Mouse (Mus musculus): ENCODE data around the gene Mrpl47. TPM values are rescaled to one million over a fixed set of nuclear protein-coding genes. Genes with fewer than 3 reads are reported as not detected.
"Not testable (repeated sequence)": the region's sequence is repeated elsewhere in the genome, so short reads cannot be mapped to it uniquely, and the experiment has no call there.

Gene Mrpl47
- polyA plus RNA-seq, 1 experiment from 2014 or later: 41.2 TPM

DNA sequence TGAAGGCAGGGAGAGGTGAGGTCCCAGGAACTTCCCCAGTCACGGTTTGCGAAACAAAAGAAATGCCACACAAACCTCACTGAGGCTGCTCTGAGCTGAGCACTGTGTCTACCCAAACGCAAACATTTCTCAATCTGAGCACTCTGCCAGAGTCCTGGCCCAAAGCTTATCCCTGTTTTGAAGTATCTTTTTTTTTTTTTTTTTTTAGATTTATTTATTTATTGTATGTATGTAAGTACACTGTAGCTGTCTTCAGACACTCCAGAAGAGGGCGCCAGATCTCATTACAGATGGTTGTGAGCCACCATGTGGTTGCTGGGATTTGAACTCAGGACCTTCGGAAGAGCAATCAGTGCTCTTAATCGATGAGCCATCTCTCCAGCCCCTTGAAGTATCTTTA, 33.4 kb downstream of the Mrpl47 start:
- ATAC-seq (replicated peaks; ENCODE audit: insufficient number of reproducible peaks, low FRiP score, low TSS enrichment); H3K27me3 ChIP-seq (ENCODE audit: control insufficient read depth, insufficient read depth, low read length); H3K9ac ChIP-seq (ENCODE audit: low read depth, low read length); H3K27ac ChIP-seq (ENCODE audit: low read depth, low read length); H3K36me3 ChIP-seq (ENCODE audit: control insufficient read depth, insufficient read depth, low read length); H3K9me3 ChIP-seq (replicated peaks; ENCODE audit: control insufficient read depth, low read length); H3K4me2 ChIP-seq; H3K4me3 ChIP-seq (ENCODE audit: low read depth, low read length); H3K4me1 ChIP-seq (ENCODE audit: control insufficient read depth, insufficient read depth, low read length): not testable (repeated sequence)
- 84% methylated on average over 6 of the region's 6 CpGs for WGBS (ENCODE audit: insufficient replicate concordance)

DNA sequence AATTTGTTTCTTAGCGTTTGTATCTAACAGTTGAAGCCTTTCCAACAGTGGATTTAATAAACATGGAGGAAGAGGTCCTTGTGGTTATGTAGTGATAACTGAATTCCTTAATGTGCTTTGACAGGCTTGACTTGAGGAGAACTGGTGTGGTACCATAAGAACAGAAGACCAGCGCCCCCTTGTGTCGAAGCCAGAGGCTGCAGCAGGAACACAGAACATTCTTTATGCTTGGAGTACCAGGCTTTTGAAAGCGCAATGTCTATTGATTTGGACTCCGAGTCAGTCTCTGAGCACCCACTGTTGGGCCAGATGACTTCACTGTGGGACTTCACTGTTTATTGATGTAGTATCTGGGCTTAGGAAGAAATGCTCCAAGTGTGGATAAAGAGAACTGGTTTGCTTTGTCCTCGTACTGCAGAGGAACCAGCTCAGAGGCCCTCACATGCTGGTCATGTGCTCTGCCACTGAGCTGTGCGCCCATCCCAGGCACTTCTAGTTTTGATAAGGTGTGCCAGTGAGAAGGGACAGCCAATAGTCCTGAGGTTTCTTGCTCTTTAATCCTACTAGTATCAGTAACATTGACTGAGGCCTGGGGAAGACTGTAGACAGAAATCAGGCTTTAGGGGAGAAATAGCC, 39.1 kb downstream of the Mrpl47 start:
- Histone ChIP-seq H3K9me3 (replicated peaks; ENCODE audit: control insufficient read depth, low read length) (no peaks in the 10 kb centered on the region), H3K4me2 (no peak overlapping the region), H3K36me3 (ENCODE audit: control insufficient read depth, insufficient read depth, low read length) (no peaks in the 10 kb centered on the region), H3K4me1 (ENCODE audit: control insufficient read depth, insufficient read depth, low read length) (no peaks in the 10 kb centered on the region), H3K27ac (ENCODE audit: low read depth, low read length) (no peak overlapping the region), H3K9ac (ENCODE audit: low read depth, low read length) (0 out of 2 replicates have a peak overlapping the region, but pooled peaks have one; percentile 43), H3K27me3 (ENCODE audit: control insufficient read depth, insufficient read depth, low read length) (no peaks in the 10 kb centered on the region), H3K4me3 (ENCODE audit: low read depth, low read length) (no peak overlapping the region)
- 37% methylated on average over 7 of the region's 7 CpGs for WGBS (ENCODE audit: insufficient replicate concordance)
- no peak for ATAC-seq (replicated peaks; ENCODE audit: insufficient number of reproducible peaks, low FRiP score, low TSS enrichment)

DNA sequence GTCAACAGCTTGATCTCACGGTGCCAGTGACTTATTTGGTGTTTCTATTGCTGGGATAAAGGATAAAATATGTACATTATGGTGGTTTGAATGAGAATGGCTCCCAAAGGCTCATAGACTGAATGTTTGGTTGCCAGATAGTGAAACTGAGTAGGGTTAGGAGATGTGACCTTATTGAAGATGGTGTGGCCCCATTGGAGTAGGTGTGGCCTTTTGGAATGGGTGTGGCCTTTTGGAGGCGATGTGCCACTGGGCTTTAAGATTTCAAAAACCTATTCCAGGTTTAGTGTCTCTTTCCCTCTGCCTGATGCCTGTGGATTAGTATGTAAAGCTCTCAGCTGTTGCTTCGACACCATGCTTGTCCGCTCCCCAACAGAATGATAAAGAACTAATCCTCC, 41.8 kb downstream of the Mrpl47 start:
- Histone ChIP-seq H3K4me3 (ENCODE audit: low read depth, low read length) (no peak overlapping the region), H3K9me3 (replicated peaks; ENCODE audit: control insufficient read depth, low read length) (no peaks in the 10 kb centered on the region), H3K27ac (ENCODE audit: low read depth, low read length) (no peak overlapping the region), H3K4me2 (no peak overlapping the region), H3K36me3 (ENCODE audit: control insufficient read depth, insufficient read depth, low read length) (no peaks in the 10 kb centered on the region), H3K4me1 (ENCODE audit: control insufficient read depth, insufficient read depth, low read length) (no peaks in the 10 kb centered on the region), H3K9ac (ENCODE audit: low read depth, low read length) (no peak overlapping the region), H3K27me3 (ENCODE audit: control insufficient read depth, insufficient read depth, low read length) (no peaks in the 10 kb centered on the region)
- 84% methylated on average over 4 of the region's 4 CpGs for WGBS (ENCODE audit: insufficient replicate concordance)
- no peak for ATAC-seq (replicated peaks; ENCODE audit: insufficient number of reproducible peaks, low FRiP score, low TSS enrichment)

DNA sequence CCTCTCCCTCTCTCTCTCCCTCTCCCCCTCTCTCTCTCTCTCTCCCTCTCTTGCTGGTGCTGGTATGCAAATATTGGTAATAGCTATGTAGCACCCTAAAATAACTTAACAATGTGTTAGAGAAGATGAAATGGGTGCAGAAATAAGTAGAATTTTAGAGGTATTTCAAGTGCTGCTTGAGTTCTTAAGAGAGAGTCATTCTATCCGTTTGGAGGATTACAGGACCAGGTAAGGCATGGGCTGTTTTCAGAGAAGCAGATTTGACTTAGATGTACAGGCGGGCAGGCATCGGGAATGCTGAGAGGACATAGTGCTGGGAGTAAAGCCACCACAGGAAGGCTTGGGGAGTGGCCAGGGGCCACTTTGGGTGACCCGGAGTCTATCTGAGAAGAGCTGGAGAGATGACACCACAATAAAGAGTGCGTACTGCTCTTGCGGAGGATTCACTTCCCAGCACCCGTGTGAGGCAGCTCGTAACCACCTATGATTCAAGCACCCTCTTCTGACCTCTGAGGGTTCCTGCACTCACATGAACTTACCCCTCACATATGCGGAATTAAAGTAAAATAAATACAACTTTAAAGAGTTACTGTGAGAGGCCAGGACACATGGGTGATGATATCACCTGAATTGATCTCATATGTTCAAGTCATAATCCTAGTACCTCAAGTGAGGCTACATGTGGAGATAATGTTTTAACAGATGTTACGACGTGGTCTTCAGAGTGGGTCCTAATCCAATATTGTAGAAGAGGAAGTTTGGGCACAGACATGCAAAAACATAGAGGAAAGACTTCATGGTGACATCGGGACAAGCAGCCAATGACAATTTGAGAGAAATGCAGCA, 42.4 kb downstream of the Mrpl47 start:
- no peak overlapping the region for H3K4me2 ChIP-seq
- no peak overlapping the region for H3K4me3 ChIP-seq (ENCODE audit: low read depth, low read length)
- no peaks in the 10 kb centered on the region for H3K4me1 ChIP-seq (ENCODE audit: control insufficient read depth, insufficient read depth, low read length)
- ATAC-seq (replicated peaks; ENCODE audit: insufficient number of reproducible peaks, low FRiP score, low TSS enrichment): no peak
- no peaks in the 10 kb centered on the region for H3K27me3 ChIP-seq (ENCODE audit: control insufficient read depth, insufficient read depth, low read length)
- no peaks in the 10 kb centered on the region for H3K36me3 ChIP-seq (ENCODE audit: control insufficient read depth, insufficient read depth, low read length)
- WGBS (ENCODE audit: insufficient replicate concordance): 71% methylated on average over 12 of the region's 12 CpGs
- no peak overlapping the region for H3K9ac ChIP-seq (ENCODE audit: low read depth, low read length)
- H3K9me3 ChIP-seq (replicated peaks; ENCODE audit: control insufficient read depth, low read length): no peaks in the 10 kb centered on the region
- H3K27ac ChIP-seq (ENCODE audit: low read depth, low read length): no peak overlapping the region

DNA sequence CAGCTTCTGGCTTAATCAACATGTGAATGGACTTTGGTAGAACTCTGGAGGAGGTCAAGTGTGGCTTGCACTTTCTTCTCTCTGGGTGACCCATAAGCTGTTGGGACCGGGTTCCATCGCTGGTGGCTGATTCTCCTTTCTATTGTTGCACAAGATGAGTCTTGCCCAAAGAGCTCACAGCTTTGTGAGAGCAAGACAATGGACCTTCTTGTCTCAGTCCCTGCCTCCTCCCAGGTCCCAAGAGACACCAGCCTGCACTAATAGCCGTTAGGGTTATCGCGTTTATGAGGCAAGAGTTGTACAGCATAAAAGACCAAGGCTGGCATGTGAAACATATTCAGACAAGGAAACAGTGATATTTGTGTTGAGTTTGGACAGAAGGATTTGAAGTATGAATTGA, 43.2 kb downstream of the Mrpl47 start:
- WGBS (ENCODE audit: insufficient replicate concordance): 76% methylated on average over 5 of the region's 5 CpGs
- no peaks in the 10 kb centered on the region for H3K4me1 ChIP-seq (ENCODE audit: control insufficient read depth, insufficient read depth, low read length)
- H3K27me3 ChIP-seq (ENCODE audit: control insufficient read depth, insufficient read depth, low read length): no peaks in the 10 kb centered on the region
- no peak overlapping the region for H3K27ac ChIP-seq (ENCODE audit: low read depth, low read length)
- no peak overlapping the region for H3K9ac ChIP-seq (ENCODE audit: low read depth, low read length)
- H3K9me3 ChIP-seq (replicated peaks; ENCODE audit: control insufficient read depth, low read length): no peaks in the 10 kb centered on the region
- H3K4me3 ChIP-seq (ENCODE audit: low read depth, low read length): no peak overlapping the region
- no peak for ATAC-seq (replicated peaks; ENCODE audit: insufficient number of reproducible peaks, low FRiP score, low TSS enrichment)
- H3K4me2 ChIP-seq: no peak overlapping the region
- H3K36me3 ChIP-seq (ENCODE audit: control insufficient read depth, insufficient read depth, low read length): no peaks in the 10 kb centered on the region

DNA sequence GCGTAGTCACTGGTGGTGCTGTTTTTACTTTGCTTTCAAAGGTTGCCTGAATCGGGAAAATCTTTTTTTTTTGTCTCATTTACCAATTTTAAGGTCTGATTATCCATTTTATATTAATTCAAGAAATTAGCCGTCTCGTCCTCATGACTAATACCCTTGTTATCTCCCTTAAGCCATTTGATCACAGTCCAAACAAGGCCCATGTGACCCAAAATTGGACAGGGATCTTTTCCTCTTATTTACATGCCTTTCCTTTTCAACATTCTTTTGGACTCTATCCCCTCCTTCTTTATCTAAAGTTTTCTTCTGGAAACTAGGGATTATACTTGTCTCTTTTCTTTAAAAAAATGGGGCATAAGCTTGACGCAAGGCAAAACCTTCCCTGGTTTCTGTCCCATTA, 45.6 kb downstream of the Mrpl47 start:
- H3K4me1 ChIP-seq (ENCODE audit: control insufficient read depth, insufficient read depth, low read length): no peaks in the 10 kb centered on the region
- no peak overlapping the region for H3K27ac ChIP-seq (ENCODE audit: low read depth, low read length)
- no peaks in the 10 kb centered on the region for H3K9me3 ChIP-seq (replicated peaks; ENCODE audit: control insufficient read depth, low read length)
- H3K36me3 ChIP-seq (ENCODE audit: control insufficient read depth, insufficient read depth, low read length): no peaks in the 10 kb centered on the region
- ATAC-seq (replicated peaks; ENCODE audit: insufficient number of reproducible peaks, low FRiP score, low TSS enrichment): no peak
- H3K27me3 ChIP-seq (ENCODE audit: control insufficient read depth, insufficient read depth, low read length): no peaks in the 10 kb centered on the region
- no peak overlapping the region for H3K4me3 ChIP-seq (ENCODE audit: low read depth, low read length)
- no peak overlapping the region for H3K4me2 ChIP-seq
- no peak overlapping the region for H3K9ac ChIP-seq (ENCODE audit: low read depth, low read length)
- 65% methylated on average over 5 of the region's 5 CpGs for WGBS (ENCODE audit: insufficient replicate concordance)

DNA sequence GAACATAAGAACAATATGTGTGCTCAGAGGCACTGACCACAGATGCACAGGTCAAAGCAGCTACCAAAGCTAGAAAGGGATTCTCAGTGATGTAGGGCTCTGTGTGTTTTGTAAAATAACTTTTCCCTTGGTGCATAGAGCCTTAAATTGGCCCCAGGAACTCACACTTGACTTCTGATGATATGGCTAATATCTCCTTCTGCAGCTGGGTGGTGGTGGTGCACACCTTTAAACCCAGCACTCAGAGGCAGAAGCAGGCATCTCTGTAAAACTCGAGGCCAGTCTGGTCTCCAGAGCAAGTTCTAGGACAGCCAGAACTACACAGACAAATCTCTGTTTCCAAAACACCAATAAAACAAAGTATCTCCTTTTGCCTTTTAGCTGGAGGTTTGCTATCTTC, 46.5 kb downstream of the Mrpl47 start:
- no peaks in the 10 kb centered on the region for H3K4me1 ChIP-seq (ENCODE audit: control insufficient read depth, insufficient read depth, low read length)
- no peaks in the 10 kb centered on the region for H3K36me3 ChIP-seq (ENCODE audit: control insufficient read depth, insufficient read depth, low read length)
- H3K27ac ChIP-seq (ENCODE audit: low read depth, low read length): no peak overlapping the region
- no peak overlapping the region for H3K4me3 ChIP-seq (ENCODE audit: low read depth, low read length)
- H3K27me3 ChIP-seq (ENCODE audit: control insufficient read depth, insufficient read depth, low read length): no peaks in the 10 kb centered on the region
- WGBS (ENCODE audit: insufficient replicate concordance): 48% methylated on average over 1 of the region's 1 CpGs
- H3K4me2 ChIP-seq: no peak overlapping the region
- ATAC-seq (replicated peaks; ENCODE audit: insufficient number of reproducible peaks, low FRiP score, low TSS enrichment): no peak
- no peak overlapping the region for H3K9ac ChIP-seq (ENCODE audit: low read depth, low read length)
- H3K9me3 ChIP-seq (replicated peaks; ENCODE audit: control insufficient read depth, low read length): no peaks in the 10 kb centered on the region

DNA sequence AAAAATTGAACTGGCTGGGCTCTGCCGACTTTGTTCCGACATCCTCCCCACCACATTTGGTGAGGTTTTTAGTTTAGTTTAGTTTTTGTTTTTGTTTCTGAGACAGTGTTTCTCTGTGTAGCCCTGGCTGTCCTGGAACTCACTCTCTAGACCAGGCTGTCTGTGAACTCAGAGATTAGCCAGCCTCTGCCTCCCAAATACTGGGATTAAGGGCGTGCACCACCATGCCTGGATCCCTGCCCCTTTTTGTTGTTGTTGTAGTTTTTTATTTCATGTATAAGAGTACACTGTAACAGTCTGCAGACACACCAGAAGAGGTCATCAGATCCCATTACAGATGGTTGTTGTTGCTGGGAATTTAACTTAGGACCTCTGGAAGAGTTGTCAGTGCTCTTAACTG, 47.4 kb downstream of the Mrpl47 start:
- Histone ChIP-seq H3K9me3 (replicated peaks; ENCODE audit: control insufficient read depth, low read length) (no peaks in the 10 kb centered on the region), H3K27me3 (ENCODE audit: control insufficient read depth, insufficient read depth, low read length) (no peaks in the 10 kb centered on the region), H3K27ac (ENCODE audit: low read depth, low read length) (no peak overlapping the region), H3K4me1 (ENCODE audit: control insufficient read depth, insufficient read depth, low read length) (no peaks in the 10 kb centered on the region), H3K4me3 (ENCODE audit: low read depth, low read length) (no peak overlapping the region), H3K4me2 (no peak overlapping the region), H3K36me3 (ENCODE audit: control insufficient read depth, insufficient read depth, low read length) (no peaks in the 10 kb centered on the region), H3K9ac (ENCODE audit: low read depth, low read length) (no peak overlapping the region)
- no peak for ATAC-seq (replicated peaks; ENCODE audit: insufficient number of reproducible peaks, low FRiP score, low TSS enrichment)
- 81% methylated on average over 3 of the region's 3 CpGs for WGBS (ENCODE audit: insufficient replicate concordance)

DNA sequence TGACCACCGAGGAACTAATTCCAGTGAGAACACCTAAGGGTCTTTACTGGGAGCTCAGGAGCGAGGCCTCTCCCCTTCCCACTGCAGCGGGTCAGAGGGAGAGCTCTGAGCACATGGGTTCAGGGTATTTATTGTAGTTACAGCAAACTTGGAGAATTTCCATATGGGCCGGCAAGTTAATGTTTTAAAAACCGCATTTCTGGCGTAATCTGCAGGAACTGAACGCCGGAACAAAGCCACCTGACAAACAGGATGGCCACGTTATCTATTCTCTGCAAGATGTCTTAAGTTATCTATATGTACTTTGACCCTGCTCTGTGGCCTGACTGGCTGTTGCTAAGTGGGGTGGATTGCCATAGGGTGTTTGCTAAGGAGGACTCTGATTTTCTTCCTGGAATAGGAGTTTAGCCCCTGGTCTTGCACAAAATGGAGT, 47.8 kb downstream of the Mrpl47 start:
- 57% methylated on average over 9 of the region's 9 CpGs for WGBS (ENCODE audit: insufficient replicate concordance)
- Histone ChIP-seq H3K27ac (ENCODE audit: low read depth, low read length) (no peak overlapping the region), H3K36me3 (ENCODE audit: control insufficient read depth, insufficient read depth, low read length) (no peaks in the 10 kb centered on the region), H3K4me3 (ENCODE audit: low read depth, low read length) (no peak overlapping the region), H3K9ac (ENCODE audit: low read depth, low read length) (no peak overlapping the region), H3K4me1 (ENCODE audit: control insufficient read depth, insufficient read depth, low read length) (no peaks in the 10 kb centered on the region), H3K27me3 (ENCODE audit: control insufficient read depth, insufficient read depth, low read length) (no peaks in the 10 kb centered on the region), H3K4me2 (no peak overlapping the region), H3K9me3 (replicated peaks; ENCODE audit: control insufficient read depth, low read length) (no peaks in the 10 kb centered on the region)
- ATAC-seq (replicated peaks; ENCODE audit: insufficient number of reproducible peaks, low FRiP score, low TSS enrichment): no peak

Data from heart, embryonic 11.5 days (tissue).